Mouse (Mus musculus) heart, postnatal 0 days (tissue): ENCODE results near the gene Sfmbt1. TPM values are rescaled to one million over a fixed set of nuclear protein-coding genes. Genes with fewer than 3 reads are reported as not detected.

Source experiments
- ATAC-seq: fragments of 200-750 bp; cut with Nextera tagmentation; 2 replicates; pipeline ENCODE4 v1.8.0; 2017; ENCODE audit warnings: low read depth, moderate number of reproducible peaks, moderate library complexity; ENCODE audit not compliant: insufficient read depth
- DNase-seq: peaks from one replicate; pipeline ENCODE4 v3.0.0-alpha.2; 2016; ENCODE audit warnings: low spot score
- H3K27ac ChIP-seq: fragments of 300-500 bp; sonication (generic); 2 replicates; pipeline ENCODE4 v1.5.1; 2014; ENCODE audit warnings: low read depth, mild to moderate bottlenecking
- H3K27me3 ChIP-seq: fragments of 300-500 bp; sonication (generic); 2 replicates; pipeline ENCODE4 v1.6.1; 2014; ENCODE audit warnings: low read length, mixed read lengths; ENCODE audit not compliant: control insufficient read depth, insufficient read depth
- H3K36me3 ChIP-seq: fragments of 300-500 bp; sonication (generic); replicated peaks from 2 replicates; pipeline ENCODE4 v1.6.1; 2014; ENCODE audit warnings: low read length, mixed read lengths; ENCODE audit not compliant: control insufficient read depth, insufficient read depth
- H3K4me1 ChIP-seq: fragments of 300-500 bp; sonication (generic); 2 replicates; pipeline ENCODE4 v1.6.1; 2014; ENCODE audit warnings: antibody characterized with exemption; ENCODE audit not compliant: control insufficient read depth, insufficient read depth
- H3K4me2 ChIP-seq: fragments of 300-500 bp; sonication (generic); 2 replicates; pipeline ENCODE4 v1.6.1; 2014; ENCODE audit warnings: low read depth, mild to moderate bottlenecking, low read length, moderate library complexity
- H3K4me3 ChIP-seq: fragments of 300-500 bp; sonication (generic); 2 replicates; pipeline ENCODE4 v1.5.1; 2014; ENCODE audit warnings: low read depth, low read length
- H3K9ac ChIP-seq: fragments of 300-500 bp; sonication (generic); replicated peaks from 2 replicates; pipeline ENCODE4 v1.6.1; 2014; ENCODE audit warnings: low read depth, low read length, mixed read lengths
- H3K9me3 ChIP-seq: fragments of 300-500 bp; sonication (generic); replicated peaks from 2 replicates; pipeline ENCODE4 v1.6.1; 2016; ENCODE audit warnings: low read length; ENCODE audit not compliant: control insufficient read depth
- CTCF ChIP-seq: IDR thresholded peaks from 2 replicates; pipeline ENCODE4 v1.5.1; 2016; ENCODE audit warnings: antibody characterized with exemption, control low read depth, low read depth
- EP300 ChIP-seq: IDR thresholded peaks from 2 replicates; pipeline ENCODE4 v1.6.1; 2016; ENCODE audit warnings: antibody characterized with exemption, low read depth
- WGBS: fragments of 180-500 bp; shearing (Covaris S2); extraction: QIAGEN DNeasy Blood & Tissue Kit; methylation state at CpG from one replicate; pipeline ENCODE4 v1.1.7; 2014; 5-methylcytosine and 5-hydroxymethylcytosine counted together
- polyA plus RNA-seq: library from polyadenylated mRNA; unstranded; fragments of >200 nt; fragmentation: Nextera tagmentation; extraction: Ambion mirVana; gene quantifications from 2 replicates; pipeline ENCODE4 v1.2.1, GENCODE M21; 2015
- total RNA-seq: library from RNA; depleted of rRNA; stranded (reverse); fragments of >200 nt; gene quantifications from 2 replicates; pipeline ENCODE4 v1.2.3, GENCODE M21; 2014; ENCODE audit warnings: low replicate concordance

Gene Sfmbt1
- total and polyA plus RNA-seq, 2 experiments from 2014 or later, result 1.8 to 7.6 TPM

DNA sequence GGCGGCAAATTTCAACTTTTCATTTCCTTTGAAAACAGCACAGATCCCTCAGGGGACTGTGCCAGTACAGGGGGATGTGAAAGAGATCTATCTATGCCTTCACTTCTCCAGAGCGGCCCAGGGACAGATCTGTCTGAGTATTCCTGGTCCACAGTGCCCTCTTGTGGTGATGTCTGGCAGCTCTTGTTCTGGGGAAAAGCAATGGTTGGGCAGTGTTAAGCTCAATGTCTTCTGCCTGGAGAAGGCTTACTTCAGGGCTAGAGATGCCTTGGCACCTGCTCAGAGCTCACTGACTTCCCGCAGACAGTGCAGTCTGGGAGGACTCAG lies 42.7 kb upstream of the Sfmbt1 start:
- H3K9ac ChIP-seq, result no peak overlapping the region
- peak; percentile 95 for TF ChIP-seq CTCF
- no peak for TF ChIP-seq EP300
- H3K4me1 ChIP-seq, result no peaks in the 10 kb centered on the region
- DNase-seq (peak; percentile 88), ATAC-seq (peak; percentile 86)
- peaks cover 69% of the 10 kb centered on the region for H3K36me3 ChIP-seq
- no peak overlapping the region for H3K27ac ChIP-seq
- 7% methylated on average over 3 of the region's 3 CpGs for WGBS
- H3K9me3 ChIP-seq, result no peaks in the 10 kb centered on the region
- no peak overlapping the region for H3K4me2 ChIP-seq
- no peak overlapping the region for H3K4me3 ChIP-seq
- no peaks in the 10 kb centered on the region for H3K27me3 ChIP-seq

DNA sequence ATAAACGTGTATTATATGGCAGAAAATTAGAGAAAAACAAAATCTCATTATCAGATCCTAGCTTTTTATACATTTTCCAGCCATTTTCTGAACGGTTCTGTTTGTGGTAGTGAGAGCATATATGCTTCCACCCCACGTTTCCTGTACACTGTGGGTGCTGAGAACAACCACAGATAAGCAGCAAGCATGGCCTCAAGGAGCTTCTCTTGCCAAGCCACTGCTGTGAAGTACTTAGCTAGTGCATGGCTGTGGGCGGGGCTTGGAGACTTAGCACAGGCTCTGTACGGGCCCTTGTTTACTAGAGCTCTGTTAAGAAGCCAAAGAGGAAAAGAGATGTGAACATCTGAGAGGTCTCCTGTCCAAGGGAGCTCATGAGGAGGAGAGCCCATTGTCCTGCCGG lies 39.7 kb upstream of the Sfmbt1 start:
- DNase-seq (no peak), ATAC-seq (no peak)
- 50% methylated on average over 6 of the region's 6 CpGs for WGBS
- Histone ChIP-seq H3K9me3 (no peaks in the 10 kb centered on the region), H3K4me3 (no peak overlapping the region), H3K4me1 (no peaks in the 10 kb centered on the region), H3K9ac (no peak overlapping the region), H3K4me2 (no peak overlapping the region), H3K36me3 (peaks cover 67% of the 10 kb centered on the region), H3K27ac (no peak overlapping the region), H3K27me3 (no peaks in the 10 kb centered on the region)
- TF ChIP-seq EP300 (no peak), CTCF (no peak)

DNA sequence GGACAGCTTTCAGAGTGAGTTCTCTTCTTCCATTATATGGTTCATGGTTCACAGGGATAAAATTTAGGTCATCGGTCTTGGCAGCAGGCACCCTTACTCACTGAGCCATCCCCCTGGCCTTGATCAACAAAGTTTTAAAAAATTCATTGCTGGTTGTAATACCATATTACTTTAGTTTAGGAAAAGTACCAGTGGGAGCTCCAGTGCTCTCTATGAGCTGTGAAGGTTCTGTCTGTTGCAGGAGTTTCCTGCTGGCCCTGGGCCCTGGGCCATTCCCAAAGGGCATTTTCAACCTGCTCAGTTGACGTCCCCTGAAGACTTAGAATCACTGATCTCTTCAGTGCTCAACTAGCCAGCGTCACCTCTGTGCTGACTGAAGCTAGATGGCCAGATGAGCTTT lies 32.5 kb upstream of the Sfmbt1 start:
- no peak for ATAC-seq
- H3K27me3 ChIP-seq, result no peaks in the 10 kb centered on the region
- no peaks in the 10 kb centered on the region for H3K9me3 ChIP-seq
- DNase-seq, result no peak
- peaks cover 66% of the 10 kb centered on the region for H3K36me3 ChIP-seq
- no peak overlapping the region for H3K27ac ChIP-seq
- no peak for TF ChIP-seq CTCF
- TF ChIP-seq EP300, result no peak
- H3K4me3 ChIP-seq, result no peak overlapping the region
- no peak overlapping the region for H3K4me2 ChIP-seq
- WGBS, result 88% methylated on average over 3 of the region's 3 CpGs
- H3K4me1 ChIP-seq, result no peaks in the 10 kb centered on the region
- H3K9ac ChIP-seq, result no peak overlapping the region

DNA sequence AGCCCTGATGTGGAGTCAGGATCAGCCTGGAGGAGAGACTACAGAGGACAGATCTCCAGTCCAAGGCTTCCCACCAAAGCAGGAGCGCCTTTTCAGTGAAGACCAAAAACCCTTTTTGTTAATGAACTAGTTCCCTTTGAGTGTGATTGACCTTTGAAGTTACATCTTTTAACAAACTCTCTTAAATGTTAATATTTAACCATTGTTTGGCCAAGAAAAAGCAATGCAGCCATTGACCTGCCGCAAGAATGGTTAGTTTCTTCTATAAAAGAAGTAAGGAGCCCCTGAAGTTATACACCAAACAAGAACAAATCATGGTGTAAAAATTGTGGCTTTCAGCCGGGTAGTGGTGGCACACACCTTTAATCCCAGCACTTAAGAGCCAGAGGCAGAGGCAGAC lies 24.0 kb upstream of the Sfmbt1 start:
- no peak overlapping the region for H3K4me2 ChIP-seq
- H3K27me3 ChIP-seq, result no peaks in the 10 kb centered on the region
- TF ChIP-seq EP300 (no peak), CTCF (no peak)
- no peaks in the 10 kb centered on the region for H3K9me3 ChIP-seq
- no peak overlapping the region for H3K27ac ChIP-seq
- peaks cover 25% of the 10 kb centered on the region; the same call in 1 of the 2 replicates for H3K36me3 ChIP-seq
- ATAC-seq (no peak), DNase-seq (no peak)
- H3K9ac ChIP-seq, result no peak overlapping the region
- no peak overlapping the region for H3K4me3 ChIP-seq
- peaks cover 7% of the 10 kb centered on the region for H3K4me1 ChIP-seq
- 93% methylated on average over 3 of the region's 3 CpGs for WGBS

DNA sequence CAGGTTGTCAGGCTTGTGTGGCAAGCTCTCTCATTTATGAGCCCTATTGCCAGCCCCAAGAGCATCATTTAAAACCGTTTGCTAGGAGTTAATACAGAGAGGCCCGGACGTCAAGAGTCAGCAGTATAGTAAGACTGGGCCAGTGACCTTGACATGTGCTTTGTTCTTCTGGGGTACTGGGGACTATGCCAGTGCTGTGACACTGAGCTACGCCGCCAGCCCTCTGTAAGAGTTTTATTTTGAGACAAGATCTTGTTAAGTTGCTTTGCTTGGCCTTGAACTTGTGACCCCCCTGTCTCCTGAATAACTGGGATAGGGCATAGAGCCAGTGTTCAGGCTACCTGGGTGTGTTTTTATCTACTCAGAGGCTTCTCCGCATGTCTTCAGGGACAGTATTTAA lies 22.2 kb upstream of the Sfmbt1 start:
- no peaks in the 10 kb centered on the region for H3K9me3 ChIP-seq
- 67% methylated on average over 6 of the region's 6 CpGs for WGBS
- no peaks in the 10 kb centered on the region for H3K27me3 ChIP-seq
- peaks cover 20% of the 10 kb centered on the region; the same call in 1 of the 2 replicates for H3K36me3 ChIP-seq
- no peak overlapping the region for H3K9ac ChIP-seq
- no peak for DNase-seq
- H3K4me1 ChIP-seq, result peaks cover 11% of the 10 kb centered on the region
- no peak overlapping the region for H3K4me2 ChIP-seq
- no peak overlapping the region for H3K27ac ChIP-seq
- TF ChIP-seq EP300 (no peak), CTCF (no peak)
- no peak for ATAC-seq
- no peak overlapping the region for H3K4me3 ChIP-seq

DNA sequence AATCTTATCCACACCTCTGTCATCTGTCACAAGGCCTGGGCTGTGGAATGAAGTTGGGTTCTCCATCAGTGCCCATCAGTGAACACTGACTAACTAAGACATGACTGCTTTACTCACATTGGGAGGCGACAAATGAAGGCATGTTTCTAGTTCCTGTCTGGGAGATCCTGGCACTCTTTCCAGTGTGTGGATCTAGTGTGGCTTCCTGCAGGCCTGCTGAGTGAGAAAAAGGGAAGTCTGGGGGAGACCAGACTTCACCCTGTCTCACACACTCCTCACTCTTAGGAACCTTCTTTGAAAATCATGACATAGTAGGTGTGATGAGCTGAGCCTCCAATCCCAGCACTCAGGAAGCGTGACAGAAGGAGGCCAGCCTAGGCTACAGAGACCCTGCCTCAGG lies 19.9 kb upstream of the Sfmbt1 start:
- Histone ChIP-seq H3K27me3 (no peaks in the 10 kb centered on the region), H3K4me3 (no peak overlapping the region), H3K4me1 (peaks cover 11% of the 10 kb centered on the region), H3K36me3 (peaks cover 15% of the 10 kb centered on the region; the same call in 1 of the 2 replicates), H3K4me2 (no peak overlapping the region), H3K9me3 (no peaks in the 10 kb centered on the region), H3K27ac (no peak overlapping the region), H3K9ac (no peak overlapping the region)
- DNase-seq (no peak), ATAC-seq (no peak)
- WGBS, result 84% methylated on average over 2 of the region's 2 CpGs
- TF ChIP-seq EP300, result no peak
- TF ChIP-seq CTCF, result no peak
